ENCODE assay signal across 8 mouse cellular contexts in the genomic region with DNA sequence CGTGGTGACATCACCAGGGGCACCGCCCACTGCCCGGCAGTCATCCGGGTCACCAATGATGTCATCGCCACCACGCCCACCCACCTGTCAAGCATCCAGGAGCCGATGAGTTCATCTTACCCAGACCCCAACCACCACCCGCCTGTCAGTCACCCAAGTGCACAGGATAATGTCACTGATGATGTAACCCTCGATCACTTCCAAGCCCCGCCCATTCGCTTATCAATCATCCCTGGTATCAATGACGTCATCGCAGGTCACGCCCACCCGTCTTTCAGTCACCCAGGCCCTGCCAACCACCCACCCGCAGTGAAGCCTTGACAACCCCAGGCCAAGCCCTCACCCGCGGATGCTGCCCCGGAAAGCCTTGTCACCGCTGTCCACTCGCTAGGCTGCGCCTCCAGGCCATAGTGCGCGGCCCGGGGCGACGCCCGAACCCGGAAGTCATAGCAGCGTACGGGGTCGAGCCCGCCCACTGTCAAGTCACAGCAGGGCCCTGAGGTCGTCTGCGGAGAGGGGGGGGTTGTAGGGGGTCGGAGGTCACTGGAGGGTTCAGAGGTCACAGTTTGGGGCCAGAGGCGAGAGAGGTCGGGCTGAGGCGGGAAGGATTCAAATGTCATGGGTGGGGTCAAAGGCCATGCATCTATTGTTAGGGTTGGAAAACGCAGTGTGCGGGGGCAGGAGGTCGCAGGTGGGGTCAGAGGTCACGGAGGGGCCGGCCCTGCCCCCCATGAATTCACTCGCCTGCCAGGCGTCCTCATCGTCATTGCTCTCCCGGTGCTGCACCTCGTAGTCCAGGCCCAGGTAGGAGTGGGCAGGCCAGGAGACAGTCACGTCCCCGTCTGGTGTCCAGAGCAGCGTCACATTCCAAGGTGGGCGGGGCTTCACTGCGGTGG. TPM values are rescaled to one million over a fixed set of nuclear protein-coding genes. Genes with fewer than 3 reads are reported as not detected.
DNase-seq lines count a peak whose midpoint lies in the region; ATAC-seq lines count a peak whose summit lies in the region.

No protein-coding gene starts in this region.

- no peak for ATAC-seq in forebrain, embryonic 13.5 days
- peak; percentile 8; the same call in 1 of the 2 replicates for ATAC-seq in hindbrain, embryonic 16.5 days
- ATAC-seq in limb, embryonic 11.5 days (ENCODE audit: insufficient number of reproducible peaks, low FRiP score, low TSS enrichment, low read depth), result 0 out of 2 replicates have a peak, but pooled peaks have one; percentile 0
- ATAC-seq in neural tube, embryonic 13.5 days (ENCODE audit: low read depth), result peak; percentile 16
- no peak for ATAC-seq in megakaryocyte progenitor cell, adult 5-6 weeks (replicated peaks; ENCODE audit: poor library complexity)

- H3K27me3 ChIP-seq in forebrain, embryonic 13.5 days, result no peaks in the 10 kb centered on the region
- no peaks in the 10 kb centered on the region for H3K27me3 ChIP-seq in hindbrain, embryonic 16.5 days (replicated peaks; ENCODE audit: control insufficient read depth, insufficient read depth, low read length)
- H3K27me3 ChIP-seq in limb, embryonic 11.5 days (ENCODE audit: control insufficient read depth, insufficient read depth, low read length), result no peaks in the 10 kb centered on the region
- H3K27me3 ChIP-seq in neural tube, embryonic 13.5 days, result no peaks in the 10 kb centered on the region

- 80% methylated on average over 54 of the region's 54 CpGs for WGBS in forebrain, embryonic 13.5 days
- 78% methylated on average over 53 of the region's 54 CpGs for WGBS in hindbrain, embryonic 16.5 days
- 77% methylated on average over 54 of the region's 54 CpGs for WGBS in limb, embryonic 11.5 days
- WGBS in neural tube, embryonic 13.5 days, result 78% methylated on average over 54 of the region's 54 CpGs

- no peak overlapping the region for H3K27ac ChIP-seq in forebrain, embryonic 13.5 days
- H3K27ac ChIP-seq in hindbrain, embryonic 16.5 days (ENCODE audit: low read depth, low read length), result peak overlapping the region; percentile 98
- H3K27ac ChIP-seq in limb, embryonic 11.5 days (replicated peaks; ENCODE audit: low read depth, low read length), result no peak overlapping the region
- peak overlapping the region; percentile 98 for H3K27ac ChIP-seq in neural tube, embryonic 13.5 days (replicated peaks)

- peak overlapping the region; percentile 57 for H3K4me2 ChIP-seq in forebrain, embryonic 13.5 days
- peak overlapping the region; percentile 65 for H3K4me2 ChIP-seq in hindbrain, embryonic 16.5 days (ENCODE audit: low read length)
- no peak overlapping the region; the same call in 1 of the 2 replicates for H3K4me2 ChIP-seq in limb, embryonic 11.5 days (ENCODE audit: low read depth, severe bottlenecking)
- peak overlapping the region; percentile 57 for H3K4me2 ChIP-seq in neural tube, embryonic 13.5 days

- H3K9me3 ChIP-seq in forebrain, embryonic 13.5 days (replicated peaks), result peaks cover 53% of the 10 kb centered on the region
- peaks cover 51% of the 10 kb centered on the region for H3K9me3 ChIP-seq in hindbrain, embryonic 16.5 days (ENCODE audit: control insufficient read depth, low read length)
- peaks cover 19% of the 10 kb centered on the region for H3K9me3 ChIP-seq in limb, embryonic 11.5 days (ENCODE audit: control insufficient read depth, low read length)
- peaks cover 48% of the 10 kb centered on the region for H3K9me3 ChIP-seq in neural tube, embryonic 13.5 days

- H3K4me3 ChIP-seq in forebrain, embryonic 13.5 days, result peak overlapping the region; percentile 57
- H3K4me3 ChIP-seq in hindbrain, embryonic 16.5 days (ENCODE audit: low read length), result peak overlapping the region; percentile 71
- H3K4me3 ChIP-seq in limb, embryonic 11.5 days (ENCODE audit: low read depth, low read length), result peak overlapping the region; percentile 53
- peak overlapping the region; percentile 62 for H3K4me3 ChIP-seq in neural tube, embryonic 13.5 days

- peaks cover 24% of the 10 kb centered on the region for H3K36me3 ChIP-seq in forebrain, embryonic 13.5 days (ENCODE audit: poor library complexity, severe bottlenecking)
- peaks cover 20% of the 10 kb centered on the region; the same call in 1 of the 2 replicates for H3K36me3 ChIP-seq in hindbrain, embryonic 16.5 days (ENCODE audit: control insufficient read depth, insufficient read depth, low read length)
- peaks cover 5% of the 10 kb centered on the region; the same call in 1 of the 2 replicates for H3K36me3 ChIP-seq in limb, embryonic 11.5 days (ENCODE audit: control insufficient read depth, insufficient read depth, low read length)
- H3K36me3 ChIP-seq in neural tube, embryonic 13.5 days, result peaks cover 30% of the 10 kb centered on the region

- DNase-seq in kidney, adult 9 months, result peak; percentile 31
- no peak for DNase-seq in kidney, adult 18-20 months
- DNase-seq in WW6 (ENCODE audit: low read depth, low spot score), result peak; percentile 50
- DNase-seq in limb, embryonic 11.5 days (ENCODE audit: low spot score), result peak; percentile 31

- no peak overlapping the region for H3K9ac ChIP-seq in forebrain, embryonic 13.5 days
- H3K9ac ChIP-seq in hindbrain, embryonic 16.5 days (ENCODE audit: low read depth, low read length), result no peak overlapping the region
- H3K9ac ChIP-seq in limb, embryonic 11.5 days (ENCODE audit: low read length), result no peak overlapping the region
- no peak overlapping the region for H3K9ac ChIP-seq in neural tube, embryonic 13.5 days

- no peaks in the 10 kb centered on the region for H3K4me1 ChIP-seq in forebrain, embryonic 13.5 days
- H3K4me1 ChIP-seq in hindbrain, embryonic 16.5 days (ENCODE audit: control insufficient read depth, insufficient read depth, low read depth, low read length), result no peaks in the 10 kb centered on the region; the same call in 1 of the 2 replicates
- H3K4me1 ChIP-seq in limb, embryonic 11.5 days (ENCODE audit: control insufficient read depth, insufficient read depth, low read length), result no peaks in the 10 kb centered on the region
- H3K4me1 ChIP-seq in neural tube, embryonic 13.5 days (replicated peaks), result no peaks in the 10 kb centered on the region

RNA-seq across cellular contexts. Expression of gene Crlf2, which starts 2.9 kb away (rescaled TPM):
- 5.8 and 6.8 TPM in 2 replicates for polyA plus RNA-seq in forebrain, embryonic 13.5 days (2015; fragmentation: Nextera tagmentation; extraction: Ambion mirVana)
- 18.5 and 20.8 TPM in 2 replicates for polyA plus RNA-seq in hindbrain, embryonic 16.5 days (2015; fragmentation: Nextera tagmentation; extraction: Ambion mirVana)
- polyA plus RNA-seq in limb, embryonic 11.5 days (2014; fragmentation: Nextera tagmentation; extraction: Ambion mirVana), result 3.0 and 4.7 TPM in 2 replicates
- 10.7 and 14.6 TPM in 2 replicates for polyA plus RNA-seq in neural tube, embryonic 13.5 days (2015; fragmentation: Nextera tagmentation; extraction: Ambion mirVana)
- total RNA-seq in megakaryocyte progenitor cell, adult 5-6 weeks (2015), result 8.8 and 11.5 TPM in 2 replicates
- 18.1 and 22.1 TPM in 2 replicates for total RNA-seq in megakaryocyte progenitor cell, adult 5-6 weeks (2017)

Comparison
In these comparisons a context has a peak if more than half of its experiments do, and no peak if none do; other contexts are left out.
1. ATAC-seq: peak in hindbrain, embryonic 16.5 days (single experiment), limb, embryonic 11.5 days (single experiment) and neural tube, embryonic 13.5 days (single experiment); none in forebrain, embryonic 13.5 days (single experiment) and megakaryocyte progenitor cell, adult 5-6 weeks (single experiment).
2. H3K27ac ChIP-seq: peak in hindbrain, embryonic 16.5 days (single experiment) and neural tube, embryonic 13.5 days (single experiment); none in forebrain, embryonic 13.5 days (single experiment) and limb, embryonic 11.5 days (single experiment).
3. Peak in every context shown above with its lines, with median percentiles within 50 percentile points of each other: H3K4me3 ChIP-seq.